Mouse (Mus musculus) lung, postnatal 10 days (tissue): ENCODE results near the gene Oprl1.

Source experiments
- DNase-seq: peaks from one replicate; pipeline ENCODE4 v3.0.0; 2021

The Oprl1 gene

GRCm38 (mm10) chr2:181766672-181767557 is 52.1 kb downstream of the Oprl1 start:
- DNase-seq: no peak

- no peak for DNase-seq
Measured at GRCm38 (mm10) chr2:181768451-181768850, 53.6 kb downstream of the Oprl1 start.

GRCm38 (mm10) chr2:181769397-181769796 is 54.6 kb downstream of the Oprl1 start:
- no peak for DNase-seq
